Mouse (Mus musculus) bone marrow macrophage, adult 2 months (primary cell): ENCODE data around the gene Hoxc11.

Experiments used
- CTCF ChIP-seq: IDR thresholded peaks from 2 replicates; pipeline ENCODE4 v1.5.1; 2012; ENCODE audit warnings: low read depth, mild to moderate bottlenecking, low read length, moderate library complexity
- POLR2A ChIP-seq: IDR thresholded peaks from 2 replicates; pipeline ENCODE4 v1.6.1; 2012; ENCODE audit warnings: mild to moderate bottlenecking, low read depth, low read length, borderline replicate concordance

DNA sequence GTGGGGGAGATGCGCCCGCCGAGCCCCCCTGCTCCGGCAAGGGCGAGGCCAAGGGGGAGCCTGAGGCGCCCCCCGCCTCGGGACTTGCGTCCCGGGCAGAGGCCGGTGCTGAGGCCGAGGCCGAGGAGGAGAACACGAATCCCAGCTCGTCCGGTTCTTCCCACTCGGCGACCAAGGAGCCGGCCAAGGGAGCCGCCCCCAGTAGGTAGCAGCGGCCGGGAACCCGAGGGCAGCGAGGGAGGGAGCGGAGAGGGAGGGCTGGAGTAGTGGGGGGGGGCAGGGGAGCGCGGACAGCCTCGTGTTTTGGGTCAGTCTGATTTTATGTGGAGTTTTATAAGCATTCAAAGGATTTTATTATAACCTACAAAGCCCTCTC lies 768 bp downstream of the Hoxc11 start:
- TF ChIP-seq POLR2A = no peak
- TF ChIP-seq CTCF = no peak
